Mouse (Mus musculus): Measurements from ENCODE around the gene Pla2g7.

- TF ChIP-seq CTCF (IDR thresholded peaks at IDR 0.05; ENCODE audit: low read depth, low read length) = no peak
- no peak for TF ChIP-seq POLR2A (IDR thresholded peaks at IDR 0.05; ENCODE audit: insufficient read depth, low read length)
Observed at GRCm38 (mm10) chr17:43643191-43643590, 75.3 kb downstream of the Pla2g7 start.
